Comparison of ENCODE assay signal across 11 mouse cellular contexts in the genomic region with DNA sequence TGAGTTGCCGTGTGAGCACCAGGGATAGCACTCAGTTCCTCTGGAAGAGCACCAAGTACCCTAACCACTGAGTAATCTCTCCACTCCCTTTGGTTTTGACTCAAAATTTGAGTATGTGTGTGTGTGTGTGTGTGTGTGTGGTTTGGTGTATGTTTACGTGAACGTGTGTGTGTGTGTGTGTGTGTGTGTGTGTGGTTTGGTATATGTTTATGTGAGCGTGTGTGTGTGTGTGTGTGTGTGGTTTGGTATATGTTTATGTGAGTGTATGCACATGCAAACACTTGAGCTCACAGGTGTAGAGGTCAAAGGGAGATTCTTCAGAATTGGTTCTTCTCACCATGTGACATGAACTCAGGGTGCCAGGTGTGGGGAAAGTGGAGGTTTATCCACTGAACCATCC. TPM values are rescaled to one million over a fixed set of nuclear protein-coding genes. Genes with fewer than 3 reads are reported as not detected.
A peak's percentile ranks its signal among the peaks of the same experiment; 100 is the strongest.
DNase-seq lines count a peak whose midpoint lies in the region; ATAC-seq and TF ChIP-seq lines count a peak whose summit lies in the region.
"Had no signal": no experiment of that assay in that cellular context is flagged by ENCODE, and none has a peak within 500 bp of the region (broad histone marks: within the 10 kb centered on the region; RNA-seq: fewer than 3 reads in every experiment).

No protein-coding gene starts in this region.

- no peaks in the 10 kb centered on the region for H3K27me3 ChIP-seq in kidney, embryonic 15.5 days
- no peaks in the 10 kb centered on the region for H3K27me3 ChIP-seq in intestine, postnatal 0 days (replicated peaks; ENCODE audit: control insufficient read depth, insufficient read depth, low read length)

- no peaks in the 10 kb centered on the region for H3K36me3 ChIP-seq in kidney, embryonic 15.5 days
- H3K36me3 ChIP-seq in intestine, postnatal 0 days (ENCODE audit: control insufficient read depth, insufficient read depth) = no peaks in the 10 kb centered on the region

- no peak for TF ChIP-seq CTCF in intestine, postnatal 0 days (IDR thresholded peaks at IDR 0.05; ENCODE audit: low read depth)

- WGBS in kidney, embryonic 15.5 days = 57% methylated on average over 4 of the region's 4 CpGs
- WGBS in intestine, postnatal 0 days = 63% methylated on average over 4 of the region's 4 CpGs

- no peaks in the 10 kb centered on the region for H3K9me3 ChIP-seq in kidney, embryonic 15.5 days (replicated peaks)
- no peaks in the 10 kb centered on the region for H3K9me3 ChIP-seq in intestine, postnatal 0 days (ENCODE audit: control insufficient read depth)

- no peak overlapping the region for H3K4me2 ChIP-seq in kidney, embryonic 15.5 days
- no peak overlapping the region for H3K4me2 ChIP-seq in intestine, postnatal 0 days (replicated peaks; ENCODE audit: low read depth)

- H3K27ac ChIP-seq in kidney, embryonic 15.5 days = no peak overlapping the region
- H3K27ac ChIP-seq in intestine, postnatal 0 days (ENCODE audit: low read depth, low read length) = no peak overlapping the region

- no peak overlapping the region for H3K4me3 ChIP-seq in kidney, embryonic 15.5 days (replicated peaks)
- H3K4me3 ChIP-seq in intestine, postnatal 0 days (ENCODE audit: low read depth, low read length) = no peak overlapping the region

- peak; percentile 93 for ATAC-seq in kidney, embryonic 15.5 days (replicated peaks; ENCODE audit: low FRiP score)
- peak; percentile 79 for ATAC-seq in erythroid progenitor cell, adult 5-6 weeks (replicated peaks; ENCODE audit: low FRiP score, poor library complexity, severe bottlenecking)
- peak; percentile 95 for ATAC-seq in intestine, postnatal 0 days

- no peak overlapping the region for H3K9ac ChIP-seq in kidney, embryonic 15.5 days
- H3K9ac ChIP-seq in intestine, postnatal 0 days (ENCODE audit: low read depth, low read length) = no peak overlapping the region

- H3K4me1 ChIP-seq in kidney, embryonic 15.5 days = no peaks in the 10 kb centered on the region
- H3K4me1 ChIP-seq in intestine, postnatal 0 days (replicated peaks; ENCODE audit: control insufficient read depth, insufficient read depth, low read length) = no peaks in the 10 kb centered on the region

- no peak for DNase-seq in kidney, postnatal 25 days
- DNase-seq in naive thymus-derived CD4-positive, alpha-beta T cell, adult 2 months (ENCODE audit: low read depth) = peak; percentile 29
- no peak for DNase-seq in ovary, adult 18-20 months (ENCODE audit: low spot score)
- DNase-seq in adrenal gland, adult 8-10 months = no peak
- DNase-seq in testis, postnatal 10 days (ENCODE audit: low spot score) = no peak
- DNase-seq: cerebellum, postnatal 14 days; right cerebral cortex, adult 18-20 months had no signal

RNA-seq across cellular contexts. Expression of a gene that starts 11.7 kb away (rescaled TPM):
- polyA plus RNA-seq in kidney, embryonic 15.5 days (2015; fragmentation: Nextera tagmentation; extraction: Ambion mirVana) = 7.5 and 8.3 TPM in 2 replicates
- total RNA-seq in erythroid progenitor cell, adult 5-6 weeks (2015; ENCODE audit: low replicate concordance) = not detected in 2 replicates
- total RNA-seq in erythroid progenitor cell, adult 5-6 weeks (2017; ENCODE audit: low replicate concordance) = not detected in 2 replicates
- 0.63 and 0.76 TPM in 2 replicates for polyA plus RNA-seq in intestine, postnatal 0 days (2015; fragmentation: Nextera tagmentation; extraction: Ambion mirVana)
- total RNA-seq in adrenal gland, adult 8-10 months (2022) = not detected
- total RNA-seq: layer of hippocampus, postnatal 10 days had no signal

RNA-seq across cellular contexts. Expression of a gene that starts 31.0 kb away (rescaled TPM):
- polyA plus RNA-seq in kidney, embryonic 15.5 days (2015; fragmentation: Nextera tagmentation; extraction: Ambion mirVana) = 14.1 and 15.8 TPM in 2 replicates
- not detected in 2 replicates for total RNA-seq in erythroid progenitor cell, adult 5-6 weeks (2015; ENCODE audit: low replicate concordance)
- not detected in 2 replicates for total RNA-seq in erythroid progenitor cell, adult 5-6 weeks (2017; ENCODE audit: low replicate concordance)
- polyA plus RNA-seq in intestine, postnatal 0 days (2015; fragmentation: Nextera tagmentation; extraction: Ambion mirVana) = 20.9 and 22.9 TPM in 2 replicates
- 10 to 100 TPM in 2 of 4 experiments, 1 to 10 TPM in 2; 4.7 to 15.5 (median 10.0) TPM for total RNA-seq in adrenal gland, adult 8-10 months (2022)

RNA-seq across cellular contexts. Expression of a gene that starts 40.9 kb away (rescaled TPM):
- 29.4 and 38.3 TPM in 2 replicates for polyA plus RNA-seq in kidney, embryonic 15.5 days (2015; fragmentation: Nextera tagmentation; extraction: Ambion mirVana)
- 110 and 131 TPM in 2 replicates for total RNA-seq in erythroid progenitor cell, adult 5-6 weeks (2015; ENCODE audit: low replicate concordance)
- 147 and 272 TPM in 2 replicates for total RNA-seq in erythroid progenitor cell, adult 5-6 weeks (2017; ENCODE audit: low replicate concordance)
- 36.1 and 43.9 TPM in 2 replicates for polyA plus RNA-seq in intestine, postnatal 0 days (2015; fragmentation: Nextera tagmentation; extraction: Ambion mirVana)
- total RNA-seq in adrenal gland, adult 8-10 months (2022) = 10 to 100 TPM; 49.3 to 73.9 (median 63.2) TPM

RNA-seq across cellular contexts. Expression of a gene that starts 55.9 kb away (rescaled TPM):
- 56.0 and 57.1 TPM in 2 replicates for polyA plus RNA-seq in kidney, embryonic 15.5 days (2015; fragmentation: Nextera tagmentation; extraction: Ambion mirVana)
- total RNA-seq in erythroid progenitor cell, adult 5-6 weeks (2015; ENCODE audit: low replicate concordance) = 45.3 and 65.2 TPM in 2 replicates
- total RNA-seq in erythroid progenitor cell, adult 5-6 weeks (2017; ENCODE audit: low replicate concordance) = 82.9 and 267 TPM in 2 replicates
- 105 and 123 TPM in 2 replicates for polyA plus RNA-seq in intestine, postnatal 0 days (2015; fragmentation: Nextera tagmentation; extraction: Ambion mirVana)
- 10 to 100 TPM; 45.0 to 82.0 (median 60.3) TPM for total RNA-seq in adrenal gland, adult 8-10 months (2022)

Comparison
In these comparisons a context has a peak if more than half of its experiments do, and no peak if none do; other contexts are left out.
1. RNA of a gene that starts 31.0 kb away (total RNA-seq): 4.7 to 15.5 TPM in adrenal gland, adult 8-10 months; not detected in erythroid progenitor cell, adult 5-6 weeks; every median in the first group is over 4 times any median in the second.
2. Peak in every context shown above with its lines, with median percentiles within 50 percentile points of each other: ATAC-seq.